Mouse (Mus musculus): Measurements from ENCODE around the gene Olfr1499. TPM values are rescaled to one million over a fixed set of nuclear protein-coding genes. Genes with fewer than 3 reads are reported as not detected.
"Not testable (repeated sequence)": the region's sequence is repeated elsewhere in the genome, so short reads cannot be mapped to it uniquely, and the experiment has no call there.

Olfr1499 gene
- polyA plus RNA-seq (2015; fragmentation: Nextera tagmentation; extraction: Ambion mirVana) = not detected in 2 replicates

DNA sequence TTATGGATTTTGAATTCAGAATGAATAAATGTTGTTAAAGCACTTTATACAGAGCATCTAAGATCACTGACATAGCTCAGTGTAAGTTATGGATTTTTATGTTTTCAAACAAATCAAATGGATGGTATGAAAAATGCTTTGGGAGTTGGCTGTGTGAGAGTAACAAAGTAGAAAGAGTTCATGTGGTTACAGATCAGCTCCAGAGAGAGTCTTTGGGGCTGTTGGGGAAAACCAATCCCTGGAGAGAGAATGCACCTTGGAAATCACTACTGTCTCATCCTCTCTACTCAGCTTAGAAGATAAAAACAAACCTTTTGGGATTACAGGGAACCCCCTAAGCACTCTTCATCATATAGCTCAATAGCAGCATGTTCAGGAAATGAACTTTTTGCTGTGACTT, at the start of gene Olfr1499:
Gene Olfr1499, minus strand, starts transcription at position 101 of the 400 bp plus-strand sequence.
- H3K9ac ChIP-seq (ENCODE audit: low read depth, low read length) = no peak within 1 kb of the TSS
- no peaks in the 10 kb centered on the region for H3K9me3 ChIP-seq (replicated peaks; ENCODE audit: control insufficient read depth, low read length)
- no peak within 1 kb of the TSS for H3K27ac ChIP-seq (ENCODE audit: low read length)
- no peak within 1 kb of the TSS for H3K4me3 ChIP-seq (ENCODE audit: low read depth, low read length)
- no peaks in the 10 kb centered on the region for H3K4me1 ChIP-seq (ENCODE audit: control insufficient read depth, low read depth, low read length)
- no peaks in the 10 kb centered on the region for H3K36me3 ChIP-seq (ENCODE audit: control insufficient read depth, insufficient read depth)
- no peak for ATAC-seq (ENCODE audit: low read depth)
- no peaks in the 10 kb centered on the region for H3K27me3 ChIP-seq (ENCODE audit: control insufficient read depth, insufficient read depth, low read depth, low read length)
- H3K4me2 ChIP-seq (ENCODE audit: low read depth, low read length) = no peak within 1 kb of the TSS

DNA sequence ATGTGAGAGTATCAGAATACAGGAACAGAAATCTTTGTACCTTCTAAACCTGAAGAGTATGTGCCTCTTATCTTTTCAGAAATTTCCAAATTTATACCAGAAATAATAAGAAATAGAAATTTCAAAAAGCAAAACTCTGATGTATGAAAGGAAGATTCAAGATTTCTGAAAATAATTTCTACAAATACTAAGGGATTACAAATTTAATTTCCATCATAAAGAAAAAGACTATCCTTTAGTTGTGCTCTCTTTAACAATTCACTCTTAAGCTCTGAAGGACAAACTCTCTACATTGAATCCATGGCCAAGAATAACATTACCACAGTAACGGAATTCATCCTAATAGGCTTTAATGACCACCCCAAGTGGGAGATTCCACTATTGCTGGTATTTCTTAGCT, 42.2 kb upstream of the Olfr1499 start, which contains the start of gene Olfr1502:
Gene Olfr1502, plus strand, starts transcription at position 301 of the 400 bp plus-strand sequence.
- H3K9me3 ChIP-seq (replicated peaks; ENCODE audit: control insufficient read depth, low read length) = no peaks in the 10 kb centered on the region
- no peak within 1 kb of the TSS for H3K4me3 ChIP-seq (ENCODE audit: low read depth, low read length)
- no peak within 1 kb of the TSS for H3K4me2 ChIP-seq (ENCODE audit: low read depth, low read length)
- ATAC-seq (ENCODE audit: low read depth) = no peak
- no peaks in the 10 kb centered on the region for H3K36me3 ChIP-seq (ENCODE audit: control insufficient read depth, insufficient read depth)
- no peak within 1 kb of the TSS for H3K9ac ChIP-seq (ENCODE audit: low read depth, low read length)
- H3K27ac ChIP-seq (ENCODE audit: low read length) = no peak within 1 kb of the TSS
- no peaks in the 10 kb centered on the region for H3K4me1 ChIP-seq (ENCODE audit: control insufficient read depth, low read depth, low read length)
- H3K27me3 ChIP-seq (ENCODE audit: control insufficient read depth, insufficient read depth, low read depth, low read length) = no peaks in the 10 kb centered on the region
- 48% methylated on average over 1 of the region's 1 CpGs for WGBS (ENCODE audit: insufficient replicate concordance)

DNA sequence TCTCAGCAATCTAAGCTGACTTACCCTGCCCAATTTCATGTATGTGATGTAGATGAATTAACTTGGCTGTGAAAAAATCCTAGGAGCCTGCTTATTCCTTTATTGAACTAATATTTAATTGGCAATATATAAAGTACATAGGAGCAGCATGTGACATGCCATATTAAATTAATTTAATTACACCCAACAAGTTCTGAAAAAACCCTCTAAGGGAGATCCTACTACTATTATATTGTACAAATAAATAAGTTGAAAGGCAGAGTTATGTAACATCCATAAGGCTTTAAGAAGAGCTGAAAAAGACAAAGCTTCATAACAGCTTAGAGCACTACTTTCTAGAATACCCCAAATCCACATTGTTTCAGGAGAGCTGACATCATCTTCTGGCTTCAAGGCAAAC, 31.3 kb upstream of the Olfr1499 start, which contains the start of gene Olfr1501:
Gene Olfr1501, minus strand, starts transcription at position 101 of the 400 bp plus-strand sequence.
- not testable (repeated sequence) for H3K36me3 ChIP-seq (ENCODE audit: control insufficient read depth, insufficient read depth); ATAC-seq (ENCODE audit: low read depth); H3K4me2 ChIP-seq (ENCODE audit: low read depth, low read length); H3K9ac ChIP-seq (ENCODE audit: low read depth, low read length); H3K9me3 ChIP-seq (replicated peaks; ENCODE audit: control insufficient read depth, low read length); H3K27ac ChIP-seq (ENCODE audit: low read length); H3K4me3 ChIP-seq (ENCODE audit: low read depth, low read length); H3K4me1 ChIP-seq (ENCODE audit: control insufficient read depth, low read depth, low read length); H3K27me3 ChIP-seq (ENCODE audit: control insufficient read depth, insufficient read depth, low read depth, low read length)

DNA sequence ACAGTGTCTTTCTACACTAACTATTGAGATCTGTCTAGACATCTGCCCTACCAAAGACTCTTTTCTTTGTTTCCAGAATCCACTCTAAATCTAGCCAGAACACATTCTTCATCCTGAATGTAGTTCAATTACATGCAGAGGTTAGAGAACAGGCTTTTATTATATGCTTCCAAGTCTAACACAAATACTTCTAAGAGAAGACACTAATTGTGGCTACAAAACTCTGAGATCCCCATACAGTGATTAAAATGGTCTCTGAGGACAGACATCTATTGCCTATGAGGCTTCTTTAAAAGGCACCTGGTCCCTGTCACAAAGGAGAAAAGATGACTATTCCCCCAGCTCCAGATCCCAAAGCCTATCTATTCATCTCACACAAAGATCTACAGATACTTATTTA, 11.1 kb upstream of the Olfr1499 start, which contains the start of gene Olfr1500:
Gene Olfr1500, minus strand, starts transcription at position 101 of the 400 bp plus-strand sequence.
- H3K4me1 ChIP-seq (ENCODE audit: control insufficient read depth, low read depth, low read length) = no peaks in the 10 kb centered on the region

DNA sequence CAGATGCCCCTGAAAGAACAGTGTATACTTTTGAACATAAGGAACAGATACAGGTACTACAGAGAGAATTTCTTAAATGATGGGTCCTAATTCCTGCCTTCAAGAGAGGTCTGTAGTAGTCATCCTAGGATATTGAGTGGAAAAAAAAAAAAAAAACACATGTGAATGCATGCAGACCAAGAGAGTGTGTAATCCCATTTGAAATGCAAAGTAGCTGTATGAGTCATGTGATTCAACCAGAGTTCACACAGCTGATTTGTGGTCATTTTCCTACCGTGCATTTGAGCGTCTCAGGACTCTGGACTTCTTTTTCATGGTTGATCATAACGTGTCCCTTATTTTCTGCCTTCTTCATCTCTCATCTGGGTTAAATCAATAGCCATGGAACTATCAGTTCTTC, 9.2 kb upstream of the Olfr1499 start:
- H3K4me3 ChIP-seq (ENCODE audit: low read depth, low read length) = no peak overlapping the region
- no peaks in the 10 kb centered on the region for H3K36me3 ChIP-seq (ENCODE audit: control insufficient read depth, insufficient read depth)
- no peak overlapping the region for H3K27ac ChIP-seq (ENCODE audit: low read length)
- WGBS (ENCODE audit: insufficient replicate concordance) = 45% methylated on average over 3 of the region's 3 CpGs
- no peak overlapping the region for H3K9ac ChIP-seq (ENCODE audit: low read depth, low read length)
- no peak for ATAC-seq (ENCODE audit: low read depth)
- no peak overlapping the region for H3K4me2 ChIP-seq (ENCODE audit: low read depth, low read length)
- no peaks in the 10 kb centered on the region for H3K9me3 ChIP-seq (replicated peaks; ENCODE audit: control insufficient read depth, low read length)
- H3K27me3 ChIP-seq (ENCODE audit: control insufficient read depth, insufficient read depth, low read depth, low read length) = no peaks in the 10 kb centered on the region
- H3K4me1 ChIP-seq (ENCODE audit: control insufficient read depth, low read depth, low read length) = no peaks in the 10 kb centered on the region

More for the DNA sequence above, 11.1 kb upstream of the Olfr1499 start, which contains the start of gene Olfr1500:
- Histone ChIP-seq H3K4me2 (ENCODE audit: low read depth, low read length) (no peak within 1 kb of the TSS), H3K27me3 (ENCODE audit: control insufficient read depth, insufficient read depth, low read depth, low read length) (no peaks in the 10 kb centered on the region), H3K9ac (ENCODE audit: low read depth, low read length) (no peak within 1 kb of the TSS), H3K36me3 (ENCODE audit: control insufficient read depth, insufficient read depth) (no peaks in the 10 kb centered on the region), H3K27ac (ENCODE audit: low read length) (no peak within 1 kb of the TSS), H3K9me3 (replicated peaks; ENCODE audit: control insufficient read depth, low read length) (no peaks in the 10 kb centered on the region), H3K4me3 (ENCODE audit: low read depth, low read length) (no peak within 1 kb of the TSS)
- ATAC-seq (ENCODE audit: low read depth) = no peak

DNA sequence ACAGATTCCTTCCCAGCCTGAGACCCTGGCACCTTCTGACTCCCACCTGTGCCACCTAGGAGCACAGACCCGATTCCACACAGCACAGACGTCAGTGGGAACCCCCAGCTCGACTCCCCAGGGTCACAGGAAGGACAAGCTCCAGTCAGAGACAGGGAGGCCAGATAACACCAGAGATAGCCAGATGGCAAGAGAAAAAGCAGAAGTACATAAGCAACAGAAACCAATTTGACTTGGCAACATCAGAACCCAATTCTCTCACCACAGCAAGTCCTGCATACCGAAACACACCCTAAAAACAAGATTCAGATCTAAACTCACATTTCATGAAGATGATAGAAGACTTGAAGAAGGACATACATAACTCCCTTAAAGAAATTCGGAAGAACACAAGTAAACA, 1.6 kb upstream of the Olfr1499 start:
- Histone ChIP-seq H3K4me2 (ENCODE audit: low read depth, low read length) (no peak overlapping the region), H3K4me3 (ENCODE audit: low read depth, low read length) (no peak overlapping the region), H3K27ac (ENCODE audit: low read length) (no peak overlapping the region), H3K27me3 (ENCODE audit: control insufficient read depth, insufficient read depth, low read depth, low read length) (no peaks in the 10 kb centered on the region), H3K9me3 (replicated peaks; ENCODE audit: control insufficient read depth, low read length) (no peaks in the 10 kb centered on the region), H3K9ac (ENCODE audit: low read depth, low read length) (no peak overlapping the region), H3K36me3 (ENCODE audit: control insufficient read depth, insufficient read depth) (no peaks in the 10 kb centered on the region), H3K4me1 (ENCODE audit: control insufficient read depth, low read depth, low read length) (no peaks in the 10 kb centered on the region)
- ATAC-seq (ENCODE audit: low read depth) = no peak
- 21% methylated on average over 5 of the region's 5 CpGs for WGBS (ENCODE audit: insufficient replicate concordance)

DNA sequence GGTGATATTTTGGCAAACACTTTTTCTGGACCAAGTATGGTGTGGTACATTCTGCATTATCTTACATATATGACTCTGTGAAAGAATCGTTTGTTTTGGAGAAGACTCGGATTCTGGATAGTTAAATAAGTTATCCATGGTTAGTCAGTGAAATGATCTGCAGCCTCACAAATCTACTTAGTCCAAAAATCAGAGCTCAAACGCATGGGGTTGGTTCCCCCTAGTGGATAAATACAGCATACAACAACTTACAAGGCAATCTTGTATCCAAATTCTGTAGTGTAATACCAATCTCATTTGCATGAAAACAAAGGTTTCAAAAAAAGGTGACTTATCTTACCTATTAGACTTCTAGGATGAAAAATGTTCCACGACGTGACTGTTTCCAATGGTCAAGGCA, 420 bp downstream of the Olfr1499 start:
- WGBS (ENCODE audit: insufficient replicate concordance) = 18% methylated on average over 5 of the region's 5 CpGs
- H3K27me3 ChIP-seq (ENCODE audit: control insufficient read depth, insufficient read depth, low read depth, low read length) = no peaks in the 10 kb centered on the region
- no peaks in the 10 kb centered on the region for H3K4me1 ChIP-seq (ENCODE audit: control insufficient read depth, low read depth, low read length)
- no peak for ATAC-seq (ENCODE audit: low read depth)
- H3K27ac ChIP-seq (ENCODE audit: low read length) = no peak overlapping the region
- no peak overlapping the region for H3K4me2 ChIP-seq (ENCODE audit: low read depth, low read length)
- no peak overlapping the region for H3K9ac ChIP-seq (ENCODE audit: low read depth, low read length)
- no peaks in the 10 kb centered on the region for H3K9me3 ChIP-seq (replicated peaks; ENCODE audit: control insufficient read depth, low read length)
- no peaks in the 10 kb centered on the region for H3K36me3 ChIP-seq (ENCODE audit: control insufficient read depth, insufficient read depth)
- no peak overlapping the region for H3K4me3 ChIP-seq (ENCODE audit: low read depth, low read length)

DNA sequence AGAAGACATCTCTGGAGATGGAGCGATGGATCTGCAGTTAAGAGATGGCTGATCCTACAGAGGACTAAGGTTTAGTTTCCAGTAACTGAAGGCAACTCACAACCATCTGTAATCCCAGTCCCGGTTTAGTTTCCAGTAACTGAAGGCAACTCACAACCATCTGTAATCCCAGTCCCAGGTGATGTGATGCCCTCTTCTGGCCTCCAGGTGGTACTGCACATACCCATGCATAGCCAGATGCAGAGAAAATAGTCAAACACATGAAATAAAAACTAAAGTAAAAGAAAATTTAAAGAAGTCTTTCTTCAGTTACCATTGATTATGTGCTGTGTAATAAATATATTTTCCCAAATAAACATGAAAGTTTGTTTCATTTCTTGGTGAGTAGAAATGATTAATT, 6.4 kb downstream of the Olfr1499 start:
- no peak overlapping the region for H3K4me3 ChIP-seq (ENCODE audit: low read depth, low read length)
- no peaks in the 10 kb centered on the region for H3K4me1 ChIP-seq (ENCODE audit: control insufficient read depth, low read depth, low read length)
- WGBS (ENCODE audit: insufficient replicate concordance) = 39% methylated on average over 2 of the region's 2 CpGs
- no peak overlapping the region for H3K9ac ChIP-seq (ENCODE audit: low read depth, low read length)
- no peak for ATAC-seq (ENCODE audit: low read depth)
- H3K4me2 ChIP-seq (ENCODE audit: low read depth, low read length) = no peak overlapping the region
- H3K36me3 ChIP-seq (ENCODE audit: control insufficient read depth, insufficient read depth) = no peaks in the 10 kb centered on the region
- H3K9me3 ChIP-seq (replicated peaks; ENCODE audit: control insufficient read depth, low read length) = no peaks in the 10 kb centered on the region
- no peak overlapping the region for H3K27ac ChIP-seq (ENCODE audit: low read length)
- no peaks in the 10 kb centered on the region for H3K27me3 ChIP-seq (ENCODE audit: control insufficient read depth, insufficient read depth, low read depth, low read length)

DNA sequence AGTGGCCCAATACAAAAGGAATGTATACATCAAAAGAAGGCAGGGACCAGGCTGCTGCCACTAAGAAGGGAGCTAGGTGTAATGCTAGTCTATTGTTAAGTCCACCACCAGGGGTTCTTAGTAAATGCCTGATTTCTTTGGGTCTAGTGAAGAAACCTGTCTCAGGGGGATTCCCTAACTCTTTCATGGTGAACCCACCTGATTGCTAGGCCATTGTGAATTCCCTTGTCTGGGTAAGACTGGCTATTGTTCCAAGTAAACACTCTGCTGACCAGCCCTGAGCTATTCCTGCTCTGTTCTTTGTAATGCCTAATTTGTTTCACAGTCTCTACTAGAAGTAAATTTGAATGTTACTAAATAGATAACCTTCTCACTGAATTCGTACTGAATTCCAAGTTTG, 13.8 kb downstream of the Olfr1499 start:
- WGBS (ENCODE audit: insufficient replicate concordance) = 34% methylated on average over 1 of the region's 1 CpGs
- not testable (repeated sequence) for ATAC-seq (ENCODE audit: low read depth)

DNA sequence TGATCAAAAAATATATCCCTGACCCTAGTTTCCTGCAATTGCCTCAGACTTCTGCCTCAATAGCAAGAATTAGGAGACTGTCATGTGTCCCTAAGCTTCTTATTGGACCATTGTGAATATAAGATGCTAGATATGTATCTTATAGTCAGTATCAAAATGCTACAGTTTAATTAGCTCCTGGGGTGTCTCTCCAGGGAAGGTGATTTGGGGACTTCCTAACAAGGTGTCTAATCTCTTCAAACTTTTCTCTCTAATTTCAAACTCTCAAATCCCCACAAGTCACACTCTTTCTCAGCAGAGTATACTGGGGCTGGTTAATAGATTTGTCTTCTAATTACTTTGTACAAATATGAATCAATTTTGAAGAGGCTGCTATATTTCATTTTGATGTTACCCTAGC, 21.1 kb downstream of the Olfr1499 start, which contains the start of gene Olfr1497:
Gene Olfr1497, minus strand, starts transcription at position 101 of the 400 bp plus-strand sequence.
- Histone ChIP-seq H3K9ac (ENCODE audit: low read depth, low read length) (no peak within 1 kb of the TSS), H3K27ac (ENCODE audit: low read length) (no peak within 1 kb of the TSS), H3K4me3 (ENCODE audit: low read depth, low read length) (no peak within 1 kb of the TSS), H3K27me3 (ENCODE audit: control insufficient read depth, insufficient read depth, low read depth, low read length) (no peaks in the 10 kb centered on the region), H3K4me2 (ENCODE audit: low read depth, low read length) (no peak within 1 kb of the TSS), H3K36me3 (ENCODE audit: control insufficient read depth, insufficient read depth) (no peaks in the 10 kb centered on the region), H3K9me3 (replicated peaks; ENCODE audit: control insufficient read depth, low read length) (no peaks in the 10 kb centered on the region), H3K4me1 (ENCODE audit: control insufficient read depth, low read depth, low read length) (no peaks in the 10 kb centered on the region)
- no peak for ATAC-seq (ENCODE audit: low read depth)

More for the DNA sequence above, 13.8 kb downstream of the Olfr1499 start:
- H3K4me1 ChIP-seq (ENCODE audit: control insufficient read depth, low read depth, low read length); H3K9me3 ChIP-seq (replicated peaks; ENCODE audit: control insufficient read depth, low read length); H3K4me2 ChIP-seq (ENCODE audit: low read depth, low read length); H3K4me3 ChIP-seq (ENCODE audit: low read depth, low read length); H3K27ac ChIP-seq (ENCODE audit: low read length); H3K9ac ChIP-seq (ENCODE audit: low read depth, low read length); H3K27me3 ChIP-seq (ENCODE audit: control insufficient read depth, insufficient read depth, low read depth, low read length); H3K36me3 ChIP-seq (ENCODE audit: control insufficient read depth, insufficient read depth): not testable (repeated sequence)
